Mouse (Mus musculus) urinary bladder, postnatal 36 days (tissue): ENCODE measurements around the gene Map4k5.
A peak's percentile ranks its signal among the peaks of the same experiment; 100 is the strongest.

ENCODE experiments used
- DNase-seq, 2 experiments: peaks; one replicate each; pipeline ENCODE4 v3.0.0; 2022; ENCODE audit warnings: low spot score in 2 of 2, mixed read lengths in 1 of 2

Map4k5 gene

DNA sequence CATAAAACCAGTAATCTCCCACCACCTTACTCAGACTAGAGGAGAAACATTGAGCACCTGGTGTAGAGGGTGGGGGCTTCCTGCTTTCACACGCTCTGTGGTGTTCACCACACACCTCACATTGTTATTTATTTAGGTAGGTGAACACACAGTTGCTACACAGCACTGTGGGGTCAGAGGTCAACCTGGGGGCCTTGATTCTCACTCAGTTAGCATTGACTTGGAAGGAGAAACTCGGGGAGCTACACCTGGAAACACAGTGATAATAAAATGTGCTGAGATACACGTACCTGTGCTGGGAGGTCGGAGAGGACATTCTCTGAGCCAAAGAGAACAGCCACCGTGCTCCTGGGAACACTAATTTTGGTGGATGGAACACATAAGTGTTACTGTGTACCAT is 104.6 kb downstream of the Map4k5 start:
- DNase-seq: no peak

DNA sequence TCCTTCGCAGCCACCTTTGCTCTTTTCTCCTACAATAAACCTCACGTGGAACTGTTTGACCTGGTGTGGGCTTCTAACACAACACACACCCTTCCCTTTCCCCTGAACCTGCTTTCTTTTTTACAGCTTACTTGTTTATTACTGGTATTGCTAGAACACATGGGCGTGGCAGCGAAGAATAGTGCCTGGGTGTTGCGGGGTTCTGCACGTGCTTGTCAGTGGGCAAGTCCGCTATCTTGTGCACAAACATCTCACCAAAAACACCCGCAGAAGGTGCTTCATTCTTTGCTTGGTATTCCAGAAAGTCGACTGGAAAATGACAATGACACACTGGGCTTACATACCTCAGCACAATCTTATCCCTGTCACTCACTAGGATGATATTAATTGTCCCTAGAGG is 107.5 kb downstream of the Map4k5 start:
- no peak for DNase-seq

DNA sequence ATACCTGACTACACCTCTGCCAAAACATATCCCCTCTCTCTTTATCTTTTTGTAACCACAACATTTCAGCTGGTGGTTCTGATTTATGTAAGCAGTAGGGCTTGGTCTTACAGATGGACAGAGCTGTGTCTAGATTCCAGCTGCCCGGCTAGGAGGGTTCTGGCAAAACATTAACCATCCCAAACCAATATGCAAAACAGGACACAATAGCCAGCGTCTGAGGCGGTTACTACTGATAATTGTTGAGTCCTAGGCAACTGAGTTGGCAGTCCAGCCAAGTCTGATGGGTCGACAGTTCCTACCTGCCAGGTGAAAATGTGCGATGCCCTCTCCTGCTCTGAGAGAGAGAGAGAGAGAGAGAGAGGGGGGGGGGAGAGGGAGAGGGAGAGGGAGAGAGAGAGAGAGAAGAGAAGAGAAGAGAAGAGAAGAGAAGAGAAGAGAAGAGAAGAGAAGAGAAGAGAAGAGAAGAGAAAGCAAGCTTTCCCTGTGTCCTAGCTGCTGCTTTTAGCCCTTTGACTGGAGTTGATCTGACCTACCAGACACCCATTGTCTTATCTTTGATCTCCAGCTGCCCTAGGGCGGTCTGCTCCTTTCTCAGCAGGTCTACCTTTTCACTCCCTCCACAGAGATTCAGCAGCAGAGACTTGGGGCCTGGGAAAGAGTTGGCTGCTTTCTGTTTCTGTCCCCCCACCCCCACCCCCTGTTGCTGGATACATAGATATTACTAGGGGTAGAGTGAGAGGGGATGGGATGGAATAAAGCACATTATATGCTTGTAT is 109.6 kb downstream of the Map4k5 start:
- DNase-seq: no peak

DNA sequence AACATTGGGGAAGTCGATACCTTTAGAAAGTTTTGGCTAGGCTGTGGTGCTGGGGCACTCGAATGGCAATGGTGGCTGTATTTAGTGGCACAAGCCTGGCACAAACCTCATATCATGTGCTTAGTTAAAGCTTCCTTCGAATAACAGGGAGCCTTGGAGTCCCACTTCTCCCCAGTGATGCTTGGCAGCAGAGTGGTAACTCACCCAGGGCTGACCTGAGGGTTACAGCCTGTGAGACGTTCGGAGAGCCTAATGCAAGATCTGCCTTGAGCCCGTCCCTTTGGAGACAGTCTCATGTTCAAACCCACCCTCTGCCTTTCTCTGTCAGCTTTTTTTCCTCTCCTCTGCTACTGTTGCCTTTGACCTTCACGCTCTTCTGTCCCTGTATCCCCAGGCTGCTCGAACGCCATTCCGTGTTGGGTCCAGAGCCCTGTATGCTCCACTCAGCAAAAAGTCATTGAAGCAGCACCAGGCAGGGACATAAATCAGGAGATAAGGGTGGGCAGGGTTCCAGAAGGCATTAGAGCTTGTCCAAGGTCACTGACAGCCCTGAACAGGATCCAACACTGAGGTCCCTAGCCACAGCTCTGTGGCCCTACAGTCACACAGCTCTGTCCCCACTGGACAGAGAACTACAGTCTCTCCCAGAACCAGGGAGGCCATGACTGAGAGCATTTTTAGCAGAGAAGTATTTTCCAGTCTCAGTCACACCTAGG is 110.9 kb downstream of the Map4k5 start:
- no peak for DNase-seq

DNA sequence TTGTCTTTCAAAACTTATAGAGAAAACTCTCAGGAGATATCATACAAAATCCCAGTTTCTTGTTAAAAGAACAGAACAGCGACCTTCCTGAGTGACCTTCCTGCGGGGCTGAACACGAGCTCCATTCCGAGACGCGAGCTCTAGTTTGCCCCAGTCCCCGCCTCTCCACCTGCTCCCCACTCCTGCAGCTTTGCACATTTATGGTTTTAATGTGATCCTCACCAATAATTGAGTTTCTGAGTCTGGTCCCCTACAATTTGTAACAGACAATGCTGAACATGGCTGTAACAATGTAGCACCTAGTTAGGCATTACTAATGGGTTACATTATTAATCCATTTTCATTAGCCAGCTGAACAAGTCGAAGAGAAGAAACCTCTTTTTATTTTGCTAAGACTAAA is 111.5 kb downstream of the Map4k5 start:
- no peak for DNase-seq

DNA sequence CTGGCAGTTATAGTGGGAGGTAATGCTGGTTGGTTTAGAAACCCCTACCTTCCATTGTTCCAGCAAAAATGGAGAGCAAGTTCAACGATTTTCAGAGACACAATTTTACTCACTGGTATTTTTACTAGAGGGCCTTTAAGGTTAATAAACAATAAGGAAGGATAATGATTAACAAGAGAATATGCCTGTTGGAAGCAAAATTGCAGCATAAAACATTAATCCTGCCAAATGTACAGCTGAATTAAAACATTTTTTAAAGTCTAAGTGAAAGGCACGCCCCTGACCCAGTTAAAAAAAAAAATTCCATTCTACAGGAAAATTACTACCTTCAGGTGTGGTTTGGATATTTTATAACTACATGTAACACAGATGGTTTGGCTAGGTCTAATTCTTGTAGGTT is 115.0 kb downstream of the Map4k5 start:
- DNase-seq: no peak

DNA sequence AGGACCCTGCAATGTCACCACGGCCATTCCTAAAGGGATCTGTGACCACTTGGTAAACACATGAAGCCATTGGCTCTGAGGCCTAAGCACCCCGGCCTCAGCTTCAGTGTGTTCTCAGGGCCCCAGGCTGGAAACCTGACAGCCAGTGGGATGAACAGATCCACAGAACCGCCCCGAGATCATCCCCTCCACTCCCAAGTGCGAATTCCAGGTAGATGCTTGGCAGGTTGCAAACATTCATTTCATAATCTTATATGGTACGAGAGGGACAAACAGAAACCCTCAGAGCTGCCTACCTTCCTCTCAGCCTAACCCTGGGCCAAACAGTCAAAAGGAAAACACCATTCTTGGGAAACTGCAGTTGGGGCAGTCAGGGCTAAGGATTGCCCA is 115.7 kb downstream of the Map4k5 start:
- no peak for DNase-seq

DNA sequence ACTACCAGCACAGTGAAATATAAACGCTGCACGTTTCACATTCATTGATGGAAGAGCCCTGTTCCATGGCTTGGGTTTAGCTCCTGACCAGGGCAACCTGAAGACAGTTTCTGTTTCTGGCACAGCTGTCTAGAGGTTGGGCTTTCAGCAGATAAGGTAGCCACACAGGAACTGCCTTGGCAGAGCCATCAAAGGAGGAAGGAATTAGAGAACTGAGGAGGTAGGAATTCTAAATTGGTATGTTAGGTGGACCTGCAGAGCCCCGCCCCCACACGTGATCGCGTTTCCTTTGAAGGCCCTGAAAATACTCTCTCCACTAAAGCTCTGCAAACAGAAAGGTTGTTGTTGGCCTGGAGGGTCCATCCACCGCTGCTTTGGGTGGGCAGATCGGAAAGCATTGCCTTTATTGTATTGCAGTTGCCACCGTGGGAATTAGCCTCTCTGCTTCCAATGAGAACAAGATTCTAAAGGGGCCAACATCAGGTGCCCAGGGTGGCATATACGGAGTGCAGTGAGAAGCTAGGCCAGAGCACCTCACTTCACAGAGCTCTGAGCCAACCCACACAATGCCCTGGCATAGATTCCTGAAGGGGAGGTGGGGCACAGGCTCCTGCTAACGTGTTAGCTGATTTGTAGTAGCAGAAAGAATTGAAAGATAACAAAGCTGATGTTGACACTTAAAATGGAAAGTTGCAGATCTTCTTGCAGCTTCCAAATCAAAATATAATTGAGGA is 116.2 kb downstream of the Map4k5 start:
- no peak for DNase-seq

DNA sequence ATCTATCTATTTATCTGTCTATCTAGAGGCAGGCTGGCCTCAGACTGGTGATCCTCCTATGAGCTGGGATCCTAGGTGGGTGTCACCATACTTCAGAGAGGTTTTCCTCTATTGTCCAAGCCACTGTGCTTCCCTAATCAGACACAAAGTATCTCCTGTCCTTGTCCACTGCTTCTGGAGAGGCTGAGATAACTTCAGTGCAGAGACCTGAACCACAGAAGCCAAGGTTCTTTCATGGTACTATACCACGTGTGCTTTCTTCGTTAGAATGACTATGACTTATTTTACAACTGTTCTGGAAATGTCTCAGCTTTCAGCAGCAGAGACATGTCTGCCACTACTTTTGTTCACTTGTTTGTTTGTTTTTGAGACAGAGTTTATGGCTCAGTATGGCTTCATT is 124.2 kb downstream of the Map4k5 start:
- no peak for DNase-seq

DNA sequence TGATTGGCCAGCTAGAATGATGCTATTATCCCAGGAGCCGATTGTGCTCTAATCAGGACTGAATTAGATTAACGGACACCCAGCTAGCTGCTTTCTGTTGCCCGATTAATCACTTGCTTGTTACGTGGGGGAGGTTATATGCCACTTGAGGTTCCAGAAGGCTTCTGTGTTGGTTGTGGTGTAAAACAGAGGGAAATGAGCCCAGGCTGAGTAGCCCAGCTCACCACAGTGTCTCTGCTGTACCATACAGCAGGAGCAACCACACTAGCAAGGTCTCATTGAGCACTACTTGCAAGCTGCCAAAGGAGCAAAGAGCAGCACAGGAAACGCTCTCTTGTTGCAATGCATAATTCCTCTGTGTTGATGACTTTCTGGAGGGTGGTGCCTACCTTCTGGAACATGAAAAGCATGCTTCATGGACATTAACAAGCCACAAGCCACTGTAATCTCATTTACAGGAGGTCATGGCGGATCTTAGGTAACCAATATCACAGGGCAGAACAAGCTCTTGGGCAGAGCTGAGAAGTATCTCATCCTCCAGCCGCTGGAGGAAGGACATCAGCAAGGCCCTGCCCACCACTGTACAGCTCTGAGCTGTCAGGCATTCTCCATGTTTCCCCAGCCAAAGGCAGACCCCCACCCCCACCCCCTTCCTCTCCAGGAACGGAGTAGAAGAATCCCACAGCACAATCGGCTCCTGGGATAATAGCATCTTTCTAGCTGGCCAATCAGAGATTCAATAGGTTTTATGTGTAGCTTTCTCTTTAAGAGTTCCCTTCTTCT is 125.3 kb downstream of the Map4k5 start:
- DNase-seq: no peak

DNA sequence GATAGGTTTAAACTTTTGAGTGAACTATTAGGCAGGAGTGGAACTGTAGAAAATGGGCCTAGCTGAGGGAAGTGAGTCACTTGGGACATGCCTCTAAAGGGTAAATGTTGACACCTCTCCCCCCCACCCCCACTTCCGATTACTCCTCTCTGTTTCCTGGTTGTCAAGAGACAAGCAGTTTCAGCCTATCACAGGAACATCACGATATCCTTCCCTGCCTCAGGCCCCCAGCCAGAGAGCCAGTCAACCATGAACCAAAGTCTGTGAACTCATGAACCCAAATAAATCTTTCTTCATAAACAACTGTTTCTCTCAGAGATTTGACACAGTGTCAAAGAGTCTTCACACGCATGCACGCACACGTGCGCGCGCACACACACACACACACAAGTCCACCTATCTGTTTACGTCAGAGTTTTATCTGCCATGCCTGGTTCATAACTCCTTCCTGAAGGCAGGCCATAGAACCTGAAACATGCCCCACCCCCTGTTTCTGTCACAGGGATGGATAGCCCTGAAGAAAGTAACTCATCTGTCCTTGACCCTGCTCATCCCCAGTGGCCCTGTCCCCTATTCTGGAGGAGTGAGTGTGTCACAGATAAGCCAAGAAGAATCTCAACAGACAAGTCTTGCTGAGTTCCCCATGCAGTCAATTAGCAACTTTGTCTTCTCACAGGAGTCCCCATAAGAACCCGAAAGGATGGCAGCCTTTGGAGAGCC is 126.7 kb downstream of the Map4k5 start:
- DNase-seq: no peak

DNA sequence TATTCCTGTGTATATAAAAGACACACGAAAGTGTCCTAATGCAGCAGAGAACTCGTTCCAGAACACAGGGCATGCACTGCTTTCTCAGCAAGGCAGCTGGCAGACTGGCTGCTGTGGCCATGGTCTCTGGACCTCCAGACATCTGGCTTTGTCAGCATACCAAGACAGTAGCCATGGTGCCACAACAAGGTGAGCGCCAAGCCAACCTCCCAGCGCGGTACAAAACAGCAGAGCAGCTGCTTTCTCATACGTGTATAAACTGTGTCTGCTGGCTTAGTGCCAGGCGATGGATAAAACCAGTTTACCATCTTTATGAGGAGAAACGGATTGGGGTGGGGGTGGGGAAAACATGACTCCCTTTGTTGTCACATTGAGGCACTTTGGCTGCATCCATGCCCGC is 127.5 kb downstream of the Map4k5 start:
- no peak for DNase-seq

DNA sequence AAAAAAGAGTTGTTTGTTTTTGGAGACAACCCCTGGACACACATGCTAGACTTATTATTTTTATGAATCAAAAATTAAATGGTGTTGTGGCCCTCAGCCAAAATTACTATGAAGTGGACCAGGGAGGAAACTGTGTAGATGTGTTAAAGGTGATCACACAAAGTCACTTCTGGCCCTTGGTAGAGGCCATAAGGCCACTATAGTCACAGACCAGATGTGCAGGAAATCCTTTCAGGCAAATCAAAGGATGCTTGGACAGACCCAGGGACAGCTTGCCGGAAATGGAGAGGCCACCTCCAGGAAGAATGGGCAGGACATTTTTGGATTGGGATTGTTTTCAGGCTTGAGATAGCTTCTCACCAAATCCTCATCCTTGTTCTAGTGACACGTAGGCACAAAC is 131.4 kb downstream of the Map4k5 start:
- no peak for DNase-seq

DNA sequence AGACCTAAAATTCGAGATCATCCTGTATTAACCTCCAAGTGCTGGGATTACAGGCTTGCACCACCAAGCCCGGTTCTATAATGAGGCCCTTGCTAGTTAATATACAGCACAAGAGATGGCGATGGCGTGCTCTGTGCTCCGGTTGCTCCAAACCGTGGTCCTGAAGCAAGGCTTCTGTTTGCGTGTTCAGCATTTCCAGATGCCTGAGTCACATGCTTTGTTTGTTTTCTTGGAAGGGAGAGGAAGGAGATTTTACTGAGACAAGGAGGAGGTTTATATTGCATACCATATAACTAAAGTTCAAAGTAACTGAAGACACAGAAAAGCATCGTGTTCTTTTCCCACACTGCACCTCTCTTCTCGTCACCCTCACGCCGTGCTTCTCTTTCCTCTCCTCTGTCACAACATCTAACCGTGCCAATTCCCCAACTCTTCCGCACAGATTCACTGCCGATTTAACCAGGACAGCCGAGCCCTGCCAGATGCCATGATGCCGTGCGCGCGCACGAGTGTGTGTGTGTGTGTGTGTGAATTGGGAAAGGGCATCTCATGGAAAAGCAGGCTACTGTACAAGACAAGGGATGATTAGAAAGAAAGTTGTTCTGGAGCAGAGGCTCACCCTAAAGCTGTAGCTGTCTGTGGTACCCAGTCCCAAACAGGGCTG is 132.1 kb downstream of the Map4k5 start:
- DNase-seq: no peak

DNA sequence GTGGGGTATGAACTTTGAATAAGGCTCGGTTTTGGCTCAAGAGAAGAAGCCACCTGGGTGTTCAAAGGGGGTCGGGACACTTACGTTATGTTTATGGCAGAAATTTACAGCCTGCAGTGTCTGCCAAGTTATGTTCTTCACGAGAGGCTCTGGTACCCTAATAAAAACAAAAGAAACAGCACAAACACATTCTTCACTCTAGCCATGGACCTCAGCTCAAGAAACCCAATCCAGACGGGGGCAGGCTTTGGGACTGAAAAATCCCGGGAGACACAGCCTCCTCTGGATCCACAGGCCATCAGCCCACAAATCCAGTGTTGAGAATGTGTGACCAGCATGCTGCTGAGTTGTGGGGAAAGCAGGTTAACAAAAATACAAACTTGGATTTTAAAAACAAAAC is 133.0 kb downstream of the Map4k5 start:
- no peak for DNase-seq

DNA sequence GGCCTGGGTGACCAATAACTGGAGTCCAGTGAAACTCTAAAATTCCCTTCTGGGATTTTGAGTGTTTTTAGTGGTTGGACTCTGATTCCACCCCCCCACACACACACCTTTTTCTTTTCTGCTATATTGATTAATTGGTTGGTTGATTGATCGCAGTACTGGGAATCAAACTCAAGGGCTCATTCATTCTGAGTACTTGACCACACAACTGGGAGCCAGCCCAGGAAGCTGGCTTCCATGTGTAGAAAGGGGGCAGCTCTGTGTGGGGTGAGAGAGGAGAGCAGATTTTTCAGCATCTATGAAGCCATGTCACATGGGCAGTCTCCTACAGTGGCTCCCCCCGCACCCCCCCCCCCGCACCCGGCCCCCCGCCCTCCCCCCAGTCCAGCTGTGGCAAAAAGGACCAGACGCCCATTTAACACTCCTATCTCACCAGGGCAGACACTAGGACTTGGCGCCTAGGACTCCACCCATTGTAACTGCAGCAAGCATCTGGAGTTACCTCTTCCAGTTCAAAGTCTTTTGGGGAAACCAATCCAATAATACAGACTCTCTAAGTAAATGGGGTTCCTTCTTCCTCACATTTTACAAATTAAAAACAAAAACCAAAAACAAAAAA is 133.6 kb downstream of the Map4k5 start:
- DNase-seq: no peak

DNA sequence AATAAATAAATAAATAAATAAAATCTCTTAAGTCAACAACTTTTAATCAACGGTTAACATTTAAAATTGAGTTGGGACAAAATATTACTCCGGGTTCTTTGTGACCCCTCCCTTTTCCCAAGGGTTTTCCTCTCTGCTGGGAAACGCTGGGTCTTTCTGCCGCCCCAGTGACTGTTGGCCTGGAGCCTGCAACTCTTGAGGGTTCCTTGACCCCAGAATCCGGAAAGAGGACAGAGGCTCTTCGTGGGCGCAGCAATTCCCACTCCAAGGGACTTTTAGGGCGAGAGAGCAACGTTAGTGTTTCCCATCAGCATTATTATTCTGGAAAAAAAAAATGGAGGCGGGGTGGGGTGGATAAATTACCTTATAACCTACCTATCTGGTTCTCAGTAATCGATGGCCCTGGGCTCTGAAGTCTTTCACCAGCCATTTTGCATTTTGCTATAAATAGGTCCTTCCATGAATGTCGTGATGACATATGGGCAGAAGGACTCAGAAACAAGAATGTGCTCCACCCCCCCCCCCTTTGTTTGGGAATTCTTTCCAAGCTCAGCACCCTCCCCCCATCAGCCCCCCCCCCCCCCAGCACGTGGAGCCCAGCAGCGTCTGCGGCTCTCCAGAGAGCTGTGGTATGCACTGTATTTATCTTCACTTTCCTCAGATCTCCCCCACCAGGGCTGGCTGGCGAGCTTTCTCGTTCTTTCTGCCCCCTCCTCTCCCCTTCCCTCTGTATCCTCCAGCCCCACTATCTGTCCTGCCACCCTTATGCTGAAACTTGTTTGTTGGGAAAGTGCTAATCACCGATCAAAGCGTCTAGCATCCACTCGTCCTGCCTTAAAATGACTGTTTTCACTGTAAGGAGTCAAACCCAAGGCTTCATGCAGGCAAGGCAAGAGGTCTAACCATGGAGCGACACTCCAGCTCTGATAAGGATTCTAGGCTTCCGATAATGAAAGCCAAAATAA is 134.5 kb downstream of the Map4k5 start:
- DNase-seq: no peak

DNA sequence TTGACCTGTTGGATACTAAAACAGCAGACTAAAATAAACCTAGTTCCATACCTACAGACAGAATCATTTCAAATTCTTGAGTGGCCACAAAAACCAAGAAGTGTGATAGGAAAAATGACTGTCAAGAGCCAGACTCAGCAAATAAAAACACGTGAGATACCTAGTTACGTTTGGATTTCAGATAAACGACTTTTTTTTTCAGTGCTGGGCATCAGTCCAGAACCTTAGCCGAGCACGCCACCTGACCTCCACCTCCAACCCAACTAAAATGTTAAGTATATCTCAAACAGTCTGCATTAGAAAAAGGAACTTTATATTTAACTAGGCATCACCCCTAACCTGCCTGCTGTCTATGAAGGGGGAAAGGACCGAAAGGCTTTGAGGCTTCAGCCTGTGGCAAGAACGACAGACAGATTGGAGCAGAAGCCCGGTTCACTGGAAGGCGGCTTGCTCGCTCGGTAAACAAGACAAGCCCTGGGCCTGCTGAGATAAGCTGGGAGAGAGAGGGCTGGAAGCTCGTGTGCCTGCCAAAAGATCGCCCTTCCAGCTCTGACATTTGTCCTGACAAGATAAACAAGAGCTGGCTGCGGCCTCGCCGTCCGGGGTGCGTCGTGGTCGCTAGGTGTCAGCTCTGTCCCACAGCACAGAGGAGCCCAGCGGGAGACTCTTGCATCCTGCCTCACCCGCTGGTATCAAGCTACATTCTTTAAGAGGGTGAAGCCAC is 135.4 kb downstream of the Map4k5 start:
- peak; percentile 46 to 80 for DNase-seq
